Mouse (Mus musculus): ENCODE results near the gene Tmem160.

- TF ChIP-seq GATA1 (IDR thresholded peaks at IDR 0.05; ENCODE audit: borderline replicate concordance, low read length), result no peak
- no peak for TF ChIP-seq FLI1 (IDR thresholded peaks at IDR 0.05; ENCODE audit: low read length)
These were observed 30.2 kb upstream of the Tmem160 start for GRCm38 (mm10) chr7:16422222-16422856.

Measured in megakaryocyte, embryonic 14.5 days (primary cell).